Mouse (Mus musculus): ENCODE measurements at regions not wholly inside any gene's neighbourhood (a gene's known extent, or its start where the extent isn't known, plus 50 kb on each side); places are given as distances from the start of the nearest gene placed in this dataset.
"Not testable (repeated sequence)": the region's sequence is repeated elsewhere in the genome, so short reads cannot be mapped to it uniquely, and the experiment has no call there.

- no peak for DNase-seq
Measured at GRCm38 (mm10) chr2:78059801-78060416, 113.7 kb upstream of the Cwc22 start.

- no peak for DNase-seq
Measured at GRCm38 (mm10) chr2:78058988-78059387, 112.8 kb upstream of the Cwc22 start.

GRCm38 (mm10) chr2:78053910-78054309, 107.7 kb upstream of the Cwc22 start:
- no peak for DNase-seq

GRCm38 (mm10) chr2:78050542-78050941, 104.4 kb upstream of the Cwc22 start:
- DNase-seq: no peak

- DNase-seq: peak; percentile 90
Measured at GRCm38 (mm10) chr2:78049248-78049874, 103.2 kb upstream of the Cwc22 start.

- DNase-seq: peak; percentile 12
Measured at GRCm38 (mm10) chr2:78048706-78049055, 102.5 kb upstream of the Cwc22 start.

GRCm38 (mm10) chr2:78048030-78048705, 102.0 kb upstream of the Cwc22 start:
- peak; percentile 3 for DNase-seq

GRCm38 (mm10) chr2:78027319-78027718, 81.1 kb upstream of the Cwc22 start:
- no peak for DNase-seq

GRCm38 (mm10) chr2:78026808-78027207, 80.6 kb upstream of the Cwc22 start:
- DNase-seq: no peak

GRCm38 (mm10) chr2:78025651-78026435, 79.7 kb upstream of the Cwc22 start:
- no peak for DNase-seq

GRCm38 (mm10) chr2:78024981-78025565, 78.9 kb upstream of the Cwc22 start:
- DNase-seq: no peak

GRCm38 (mm10) chr2:78023916-78024685, 77.9 kb upstream of the Cwc22 start:
- DNase-seq: no peak

GRCm38 (mm10) chr2:78023416-78023815, 77.2 kb upstream of the Cwc22 start:
- DNase-seq: no peak

GRCm38 (mm10) chr2:78022756-78023155, 76.6 kb upstream of the Cwc22 start:
- no peak for DNase-seq

GRCm38 (mm10) chr2:78021905-78022304, 75.7 kb upstream of the Cwc22 start:
- peak; percentile 6 for DNase-seq

- no peak for DNase-seq
Measured at GRCm38 (mm10) chr2:78021356-78021900, 75.3 kb upstream of the Cwc22 start.

GRCm38 (mm10) chr2:78020516-78020915, 74.3 kb upstream of the Cwc22 start:
- no peak for DNase-seq

GRCm38 (mm10) chr2:78019916-78020315, 73.7 kb upstream of the Cwc22 start:
- DNase-seq: no peak

- DNase-seq: not testable (repeated sequence)
Measured at GRCm38 (mm10) chr2:78012441-78012840, 66.3 kb upstream of the Cwc22 start.

GRCm38 (mm10) chr2:78011821-78012220, 65.6 kb upstream of the Cwc22 start:
- DNase-seq: no peak

GRCm38 (mm10) chr2:78011051-78011800, 65.1 kb upstream of the Cwc22 start:
- DNase-seq: no peak
